In the genomic region with DNA sequence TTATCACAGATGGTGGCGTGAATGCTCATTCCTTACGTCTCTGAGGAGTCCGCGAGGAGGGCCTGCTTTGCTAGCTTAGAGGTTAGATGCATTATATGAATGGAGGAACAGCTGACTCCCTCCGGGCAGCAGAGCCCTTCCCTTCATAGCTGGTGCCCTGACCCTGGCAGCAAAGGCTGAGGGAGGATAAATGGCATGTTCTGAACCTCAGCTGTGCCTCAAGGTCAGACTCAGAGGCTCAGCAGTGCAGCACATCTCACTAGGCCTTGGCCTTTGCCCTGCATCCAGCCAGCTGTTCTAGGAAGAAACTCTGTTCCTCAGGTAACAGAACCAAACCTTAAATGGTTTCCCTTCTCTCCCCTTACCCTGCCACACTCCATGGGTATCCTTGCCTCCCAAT, we compare ENCODE assay signal across 15 mouse cellular contexts. TPM values are rescaled to one million over a fixed set of nuclear protein-coding genes. Genes with fewer than 3 reads are reported as not detected.
DNase-seq lines count a peak whose midpoint lies in the region.
"Had no signal": no experiment of that assay in that cellular context is flagged by ENCODE, and none has a peak within 500 bp of the region (broad histone marks: within the 10 kb centered on the region; RNA-seq: fewer than 3 reads in every experiment).

No protein-coding gene starts in this region.

- DNase-seq in heart, adult 11 months = peak; percentile 74
- DNase-seq in heart, postnatal 14 days = no peak
- DNase-seq in ovary, adult 18-20 months (ENCODE audit: low spot score) = peak; percentile 16
- no peak for DNase-seq in ovary, postnatal 14 days (ENCODE audit: low spot score)
- peak; percentile 38 for DNase-seq in adrenal gland, adult 8-10 months
- DNase-seq in adrenal gland, postnatal 36 days = peak; percentile 37 to 69
- DNase-seq in embryo, embryonic 9.5 days (ENCODE audit: extremely low spot score) = no peak
- no peak for DNase-seq in right cerebral cortex, postnatal 36 days (ENCODE audit: low spot score in 2 of 2)
- DNase-seq: cerebellum, adult 11-12 months; cerebellum, adult 9-10 months; cerebellum, postnatal 25 days; gastrocnemius, postnatal 25 days; heart, adult 18-20 months; heart, postnatal 10 days had no signal

- intact Hi-C loops in heart, postnatal 14 days (cut with DNase I) = no loop called here

RNA-seq across cellular contexts. Expression of a gene that starts 12.4 kb away (rescaled TPM):
- 1 to 10 TPM; 1.3 to 2.3 TPM for total RNA-seq in heart, postnatal 14 days (2021)
- 1 to 10 TPM in 2 of 4 experiments, under 1 TPM in 2; 0.83 to 2.4 (median 0.97) TPM for total RNA-seq in adrenal gland, adult 8-10 months (2022)
- 1 to 10 TPM; 1.2 to 2.4 TPM for total RNA-seq in adrenal gland, postnatal 36 days (2021)
- total RNA-seq: MEL had no signal

Comparison
In these comparisons a context has a peak if more than half of its experiments do, and no peak if none do; other contexts are left out.
1. DNase-seq: peak in heart, adult 11 months (single experiment), ovary, adult 18-20 months (single experiment), adrenal gland, adult 8-10 months (single experiment) and adrenal gland, postnatal 36 days (2 of 2); none in heart, postnatal 14 days (0 of 2), ovary, postnatal 14 days (single experiment), embryo, embryonic 9.5 days (single experiment) and right cerebral cortex, postnatal 36 days (0 of 2).